Mouse (Mus musculus): ENCODE measurements at regions not wholly inside any gene's neighbourhood (a gene's known extent, or its start where the extent isn't known, plus 50 kb on each side); places are given as distances from the start of the nearest gene placed in this dataset.
"Not testable (repeated sequence)": the region's sequence is repeated elsewhere in the genome, so short reads cannot be mapped to it uniquely, and the experiment has no call there.

DNA sequence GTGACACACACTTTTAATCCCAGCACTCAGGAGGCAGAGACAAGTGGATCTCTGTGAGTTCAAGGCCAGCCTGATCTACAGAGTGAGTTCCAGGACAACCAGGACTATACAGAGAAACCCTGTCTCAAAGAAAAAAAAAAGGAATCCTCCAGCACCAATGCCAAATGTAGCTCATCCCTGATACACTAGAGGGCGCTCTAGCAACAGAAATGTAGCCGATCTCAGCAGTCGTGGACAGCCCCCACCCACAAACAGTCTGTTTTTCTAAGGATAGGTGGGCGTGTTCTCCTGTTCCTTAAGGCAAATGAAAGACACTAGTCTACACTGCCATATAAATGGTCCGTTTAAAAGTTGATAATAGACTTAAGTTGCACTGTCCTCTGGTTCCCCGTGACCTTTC is 2447.9 kb upstream of the Gm8797 start:
- peak in 1 of 2 experiments; percentile 15 for DNase-seq

DNA sequence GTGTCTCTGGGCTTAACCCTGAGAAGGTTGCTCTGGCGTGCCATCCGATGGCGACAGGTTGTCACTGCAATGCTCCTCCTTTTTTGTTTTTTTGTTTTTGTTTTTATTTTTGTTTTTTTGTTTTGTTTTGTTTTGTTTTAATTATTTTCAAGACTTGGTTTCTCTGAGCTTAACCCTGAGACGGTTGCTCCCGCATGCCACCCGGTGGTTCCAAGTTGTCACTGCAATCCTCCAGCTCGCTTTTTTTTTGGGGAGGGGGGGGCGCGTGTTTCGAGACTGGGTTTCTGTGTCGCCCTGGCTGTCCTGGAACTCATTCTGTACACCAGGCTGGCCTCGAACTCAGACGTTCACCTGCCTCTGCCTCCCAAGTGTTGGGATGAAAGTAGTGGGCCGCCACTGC is 2442.1 kb upstream of the Gm8797 start:
- no peak for DNase-seq

DNA sequence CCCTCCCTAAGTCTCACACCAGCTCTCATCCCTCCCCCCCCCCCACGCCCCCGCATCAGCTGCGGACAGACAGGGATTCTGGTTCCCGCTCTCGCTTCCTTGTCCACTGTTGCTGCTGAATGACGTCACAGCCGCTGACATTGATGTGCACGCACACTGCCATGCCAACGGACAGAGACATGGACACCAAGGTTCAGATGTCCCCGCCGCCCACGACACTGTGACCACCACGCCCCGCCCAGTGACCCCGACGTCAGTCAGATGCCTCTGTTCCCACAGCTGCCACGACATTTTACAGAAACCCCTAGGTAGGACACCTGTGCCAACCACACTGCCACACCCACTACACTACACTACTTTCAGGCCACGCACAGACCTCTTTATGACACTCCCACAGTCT is 2441.6 kb upstream of the Gm8797 start:
- DNase-seq = peak in 1 of 2 experiments; percentile 42

DNA sequence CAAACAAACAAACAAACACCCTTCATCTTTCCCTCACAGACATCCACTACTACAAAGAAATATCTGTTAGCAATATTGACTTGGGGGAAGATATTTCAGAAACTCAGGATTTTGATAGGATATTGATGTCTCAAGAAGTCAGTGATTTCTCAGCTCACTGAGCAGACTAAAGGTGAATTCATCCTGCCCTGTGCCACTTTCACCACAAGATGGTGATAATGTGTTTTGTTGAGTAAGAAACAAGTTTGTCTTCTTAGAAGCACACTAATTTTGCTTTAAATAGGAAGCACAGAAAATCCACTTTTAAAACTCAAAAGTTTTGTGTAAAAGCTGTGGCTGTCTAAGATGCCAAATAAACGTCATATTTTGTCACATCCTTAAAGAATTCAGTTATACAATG is 2439.8 kb upstream of the Gm8797 start:
- DNase-seq = no peak

DNA sequence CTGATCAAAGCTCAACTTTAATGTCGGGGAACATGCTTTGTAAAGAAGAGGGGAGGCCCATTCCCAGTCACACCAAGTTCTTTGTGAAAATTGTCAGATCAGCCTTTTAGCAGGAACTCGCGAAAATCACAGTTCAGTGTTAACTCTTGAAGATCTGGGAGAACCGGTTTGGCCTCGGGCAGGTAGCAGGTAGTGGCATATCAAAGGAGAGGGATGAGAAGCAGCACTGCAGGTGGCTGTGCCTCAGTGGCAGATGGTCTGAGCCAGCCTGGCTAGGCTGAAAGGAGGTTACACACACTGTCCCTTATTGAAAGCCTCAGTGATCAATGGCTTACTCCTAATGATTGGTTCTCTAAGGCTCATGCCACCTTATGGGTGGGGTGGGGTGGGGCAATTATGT is 2401.0 kb upstream of the Gm8797 start:
- DNase-seq = no peak

DNA sequence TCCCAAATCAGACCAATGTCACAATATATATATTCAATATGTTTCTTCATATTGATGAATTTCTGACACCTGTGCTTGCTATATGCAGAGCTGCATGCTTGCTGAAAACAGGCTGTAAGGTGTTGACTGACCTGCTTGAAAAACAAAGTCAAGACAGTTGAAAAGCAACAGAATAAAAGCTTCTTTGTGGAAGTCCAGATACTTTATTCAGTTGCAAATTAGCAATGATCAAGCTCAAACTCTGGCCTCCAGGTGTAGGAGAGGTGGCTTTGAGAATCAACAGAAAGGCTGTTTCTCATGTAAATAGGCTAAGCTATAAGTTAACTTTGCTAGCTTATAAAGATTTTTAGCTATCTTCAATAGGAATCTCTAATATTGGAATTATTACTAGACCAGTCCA is 2379.7 kb upstream of the Gm8797 start:
- DNase-seq = not testable (repeated sequence)

DNA sequence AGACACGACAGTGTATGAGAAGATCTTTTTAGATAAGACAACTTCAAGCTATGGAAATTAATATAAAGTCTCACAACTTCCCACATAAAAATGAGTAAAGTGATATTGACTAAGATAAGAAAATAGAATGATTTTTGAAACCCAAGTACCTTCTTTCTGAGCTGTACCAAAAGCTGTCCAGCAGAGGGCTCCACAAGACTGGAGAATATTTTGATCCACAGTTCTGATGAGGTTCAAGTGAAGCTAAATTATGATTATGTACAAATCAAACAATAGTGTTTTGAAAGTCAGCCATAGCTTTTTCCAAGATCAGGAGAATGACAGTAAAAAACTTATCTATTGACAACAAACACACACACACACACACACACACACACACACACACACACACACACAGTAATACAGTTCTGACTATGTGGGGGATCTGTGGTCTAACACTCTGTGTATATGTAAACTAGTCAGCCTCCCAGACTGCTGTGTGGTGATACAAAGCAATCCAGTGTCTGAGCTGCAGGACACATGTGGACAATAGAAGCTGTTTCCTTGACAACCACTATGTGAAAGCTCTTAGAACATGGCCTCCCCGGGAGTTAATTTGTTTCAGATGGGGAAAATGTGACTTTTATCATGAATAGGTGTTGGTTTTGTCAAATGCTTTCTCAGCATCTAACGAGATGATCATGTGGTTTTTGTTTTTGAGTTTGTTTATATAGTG is 2362.4 kb upstream of the Gm8797 start:
- peak in 1 of 2 experiments; percentile 8 for DNase-seq
